Mouse (Mus musculus): Measurements from ENCODE around the gene Osbpl5. TPM values are rescaled to one million over a fixed set of nuclear protein-coding genes. Genes with fewer than 3 reads are reported as not detected.

Gene Osbpl5
- polyA plus RNA-seq (2012; rRNA removed) = 2.3 and 2.5 TPM in 2 replicates

GRCm38 (mm10) chr7:143756125-143757026 lies at the start of gene Osbpl5:
Osbpl5 (minus strand) TSS chr7:143756985.

DNA sequence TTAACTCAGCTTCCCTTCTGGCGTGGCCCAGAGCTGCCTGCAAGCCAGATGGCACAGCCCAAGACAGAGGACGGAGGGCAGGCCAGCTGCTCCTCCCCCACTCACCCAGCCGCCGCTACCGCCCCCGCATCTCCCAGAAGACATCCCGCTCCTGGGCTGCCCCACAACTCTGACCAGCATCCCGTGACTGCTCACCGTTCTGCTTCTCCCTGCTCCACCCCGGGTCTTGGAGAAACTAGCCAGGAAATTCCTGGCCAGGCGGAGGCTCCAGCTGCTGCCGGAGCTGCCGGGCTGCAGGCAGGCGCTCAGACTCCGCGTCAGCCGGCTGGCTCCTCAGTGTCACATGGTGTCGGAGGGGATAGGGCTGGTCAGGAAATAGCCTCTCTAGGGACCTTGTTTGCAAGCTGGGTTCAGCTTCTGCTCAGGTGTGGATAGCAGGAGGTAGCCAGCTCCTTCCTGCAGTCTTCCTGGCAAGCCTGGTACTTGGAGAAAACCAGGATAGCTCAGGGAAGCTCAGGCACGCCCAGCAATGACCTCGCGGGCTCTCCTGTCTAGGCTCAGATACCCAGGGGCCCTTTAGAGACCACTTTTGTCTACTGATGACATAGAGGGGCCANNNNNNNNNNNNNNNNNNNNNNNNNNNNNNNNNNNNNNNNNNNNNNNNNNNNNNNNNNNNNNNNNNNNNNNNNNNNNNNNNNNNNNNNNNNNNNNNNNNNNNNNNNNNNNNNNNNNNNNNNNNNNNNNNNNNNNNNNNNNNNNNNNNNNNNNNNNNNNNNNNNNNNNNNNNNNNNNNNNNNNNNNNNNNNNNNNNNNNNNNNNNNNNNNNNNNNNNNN lies 27.4 kb upstream of the Osbpl5 start, which contains the start of gene Mrgpre:
TSS of gene Mrgpre (minus strand) at position 505 of the 834 bp plus-strand sequence.

DNA sequence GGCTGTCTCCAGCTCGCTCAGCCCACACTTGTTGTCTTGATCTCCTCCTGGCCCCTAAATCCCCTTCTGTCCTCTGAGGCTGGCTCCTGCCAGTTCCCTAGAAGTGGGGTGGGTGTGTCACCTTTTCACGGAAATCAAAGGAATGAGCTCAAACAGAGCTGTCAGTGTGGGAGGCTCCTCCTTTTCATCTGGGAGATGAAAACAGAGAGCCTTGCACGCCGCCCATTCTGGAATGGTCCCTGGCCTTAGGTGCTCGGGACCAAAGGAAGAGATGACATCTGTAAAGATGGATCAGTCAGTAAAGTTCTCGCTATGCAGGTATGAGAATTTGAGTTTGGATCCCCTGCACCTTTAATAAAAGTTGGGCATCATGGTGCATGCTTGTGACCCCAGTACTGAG lies 10.1 kb upstream of the Osbpl5 start, which contains the start of gene Mrgprg:
TSS of gene Mrgprg (minus strand) at position 101 of the 400 bp plus-strand sequence.

GRCm38 (mm10) chr7:143685359-143686067 lies 71.3 kb downstream of the Osbpl5 start, which contains the start of gene Tnfrsf23:
Tnfrsf23 (minus strand) TSS chr7:143685872.

DNA sequence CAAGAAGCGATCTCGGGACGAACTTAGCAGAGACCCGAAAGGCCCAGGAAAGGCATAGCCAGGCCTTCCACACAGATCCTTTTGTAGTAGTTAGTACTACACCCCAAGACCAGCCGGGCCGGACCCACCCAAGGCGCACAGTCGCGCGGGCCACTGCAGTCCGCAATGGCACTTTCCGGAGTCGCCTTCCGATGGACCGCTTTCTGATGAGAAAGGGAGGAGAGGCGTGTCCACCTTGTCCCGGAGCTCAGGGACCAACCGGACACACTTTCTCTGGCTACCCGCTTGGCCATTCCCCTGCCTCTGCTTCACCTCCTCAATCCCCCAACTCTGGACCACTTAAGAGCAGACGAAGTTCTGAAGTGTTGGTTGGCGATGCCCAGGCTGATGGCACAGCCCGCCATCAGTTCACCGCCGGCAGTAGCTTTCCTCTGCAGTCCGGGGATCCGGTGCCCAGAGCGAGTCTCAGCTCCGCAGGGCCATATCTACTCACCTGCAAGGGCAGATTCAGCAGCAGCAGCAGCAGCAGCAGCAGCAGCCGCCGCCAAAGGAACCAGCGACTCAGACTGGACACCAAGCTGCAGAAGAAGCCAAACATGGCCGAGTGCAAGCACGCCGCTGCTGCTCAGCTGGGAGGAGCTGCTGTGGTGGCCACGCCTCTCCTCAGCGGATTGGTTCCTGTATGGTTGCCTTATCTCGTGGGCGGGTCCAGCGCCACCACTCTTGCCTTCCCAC lies 107.6 kb downstream of the Osbpl5 start, which contains the start of gene Tnfrsf22:
TSS of gene Tnfrsf22 (minus strand) at position 628 of the 735 bp plus-strand sequence.

Other genes with a start within 250 kb of the Osbpl5 start
- 48.5 and 49.7 TPM in 2 replicates for gene Nap1l4, start 207.9 kb downstream of the Osbpl5 start, polyA plus RNA-seq (2012; rRNA removed)
- gene Cars, start 156.9 kb downstream of the Osbpl5 start, polyA plus RNA-seq (2012; rRNA removed) = 27.0 and 28.9 TPM in 2 replicates
- gene Tnfrsf26, start 128.3 kb downstream of the Osbpl5 start, polyA plus RNA-seq (2012; rRNA removed) = 0.60 and 0.71 TPM in 2 replicates
- gene Tnfrsf22, start 107.3 kb downstream of the Osbpl5 start, polyA plus RNA-seq (2012; rRNA removed) = 0.73 and 1.1 TPM in 2 replicates
- 0.60 and 0.63 TPM in 2 replicates for gene Tnfrsf23, start 71.1 kb downstream of the Osbpl5 start, polyA plus RNA-seq (2012; rRNA removed)
- gene Mrgprg, start 10.0 kb upstream of the Osbpl5 start, polyA plus RNA-seq (2012; rRNA removed) = not detected in 2 replicates
- 0.43 and 0.61 TPM in 2 replicates for gene Mrgpre, start 27.5 kb upstream of the Osbpl5 start, polyA plus RNA-seq (2012; rRNA removed)
- 10.7 and 13.4 TPM in 2 replicates for gene Nadsyn1, start 65.9 kb upstream of the Osbpl5 start, polyA plus RNA-seq (2012; rRNA removed)
- 87.9 and 119 TPM in 2 replicates for gene Dhcr7, start 66.2 kb upstream of the Osbpl5 start, polyA plus RNA-seq (2012; rRNA removed)
- not detected in 2 replicates for gene Gm498, start 109.9 kb upstream of the Osbpl5 start, polyA plus RNA-seq (2012; rRNA removed)
- 1.0 and 1.2 TPM in 2 replicates for gene Shank2, start 244.9 kb upstream of the Osbpl5 start, polyA plus RNA-seq (2012; rRNA removed)

All from liver, embryonic 18 days (tissue).